Mouse (Mus musculus) retina, postnatal 1 day (tissue): ENCODE measurements at regions not wholly inside any gene's neighbourhood (a gene's known extent, or its start where the extent isn't known, plus 50 kb on each side); places are given as distances from the start of the nearest gene placed in this dataset.

Experiments used
- DNase-seq: peaks from one replicate; pipeline ENCODE4 v3.0.0-alpha.2; 2012

DNA sequence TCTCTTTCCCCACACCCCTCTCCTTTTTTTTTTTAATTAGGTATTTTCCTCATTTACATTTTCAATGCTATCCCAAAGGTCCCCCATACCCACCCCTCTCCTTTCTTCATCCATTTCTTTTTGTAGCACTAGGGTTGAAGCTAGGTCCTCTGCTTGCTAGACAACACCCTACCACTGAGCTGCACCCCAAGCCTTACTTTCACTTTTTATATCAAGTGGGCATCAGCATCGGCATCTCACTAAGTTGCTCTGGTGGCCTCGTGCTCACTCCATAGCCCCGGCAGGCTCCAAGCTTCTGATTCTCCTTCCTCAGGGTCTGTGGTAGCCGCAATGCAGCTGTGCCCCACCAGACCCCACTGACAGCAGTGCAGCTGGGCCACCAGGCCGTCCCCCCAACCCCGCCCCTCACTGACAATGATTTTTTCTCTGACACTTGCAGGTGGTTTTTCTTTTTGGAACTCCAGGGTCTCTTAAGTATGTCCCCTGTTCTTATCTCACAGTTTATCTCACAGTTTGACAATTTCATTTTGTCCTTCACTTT, 77.5 kb downstream of the Nufip1 start:
- DNase-seq: no peak

DNA sequence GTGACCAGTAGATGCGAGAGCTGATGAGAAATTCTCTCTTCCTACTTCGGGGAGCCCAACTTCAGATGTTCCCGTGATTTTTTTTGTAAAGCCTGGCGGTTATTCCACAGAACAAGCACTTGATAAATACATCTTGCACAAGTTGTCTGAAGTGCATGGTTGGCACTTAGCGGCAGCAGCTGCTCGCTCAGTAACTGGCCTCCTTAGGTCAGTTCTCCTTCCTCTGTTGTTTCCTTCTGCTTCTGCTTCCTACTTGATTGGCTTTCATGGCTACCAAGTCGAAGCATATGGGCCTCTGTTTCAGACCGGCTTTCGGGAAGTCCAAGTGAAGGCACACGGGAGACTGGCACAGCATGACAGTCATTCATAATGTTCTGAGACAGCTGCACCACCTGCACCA, 84.6 kb downstream of the Nufip1 start:
- DNase-seq: no peak

DNA sequence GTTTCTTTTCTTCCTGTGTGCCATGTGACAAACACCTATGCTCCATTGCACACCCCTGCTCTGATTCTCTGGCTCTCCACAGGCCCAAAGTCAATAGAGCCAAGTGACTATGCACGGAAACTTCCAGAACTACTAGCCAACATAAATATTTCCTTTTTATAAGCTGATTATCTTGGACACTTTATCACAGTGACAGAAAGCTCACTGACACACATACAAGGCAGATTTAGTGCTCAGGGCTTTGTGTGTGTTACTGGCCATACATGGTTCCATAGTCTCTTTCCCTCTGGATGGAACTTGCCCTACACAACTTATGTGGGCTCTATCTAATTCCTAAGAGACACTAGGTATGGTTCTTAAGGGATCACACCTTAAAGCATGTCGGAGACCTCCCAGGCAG, 86.7 kb downstream of the Nufip1 start:
- DNase-seq: no peak

DNA sequence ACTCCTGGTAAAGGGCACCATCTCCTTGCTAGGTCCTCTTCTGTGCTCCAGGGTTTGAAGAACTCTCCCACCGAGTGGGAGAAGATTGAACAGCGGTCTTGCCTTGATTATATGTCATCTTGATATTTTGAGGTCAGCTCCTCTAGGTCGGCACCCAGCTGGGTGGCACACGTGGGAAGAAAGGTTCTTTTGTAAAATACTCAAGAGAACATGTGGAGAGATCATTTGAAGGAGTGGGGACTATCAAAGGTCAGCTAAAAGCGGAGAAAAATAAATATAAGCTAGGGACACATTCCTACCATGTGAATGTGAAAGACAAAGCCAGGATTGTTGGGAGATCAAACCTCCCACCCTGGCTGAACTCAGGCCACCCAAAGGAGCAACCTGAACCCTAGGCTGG, 87.7 kb downstream of the Nufip1 start:
- no peak for DNase-seq

DNA sequence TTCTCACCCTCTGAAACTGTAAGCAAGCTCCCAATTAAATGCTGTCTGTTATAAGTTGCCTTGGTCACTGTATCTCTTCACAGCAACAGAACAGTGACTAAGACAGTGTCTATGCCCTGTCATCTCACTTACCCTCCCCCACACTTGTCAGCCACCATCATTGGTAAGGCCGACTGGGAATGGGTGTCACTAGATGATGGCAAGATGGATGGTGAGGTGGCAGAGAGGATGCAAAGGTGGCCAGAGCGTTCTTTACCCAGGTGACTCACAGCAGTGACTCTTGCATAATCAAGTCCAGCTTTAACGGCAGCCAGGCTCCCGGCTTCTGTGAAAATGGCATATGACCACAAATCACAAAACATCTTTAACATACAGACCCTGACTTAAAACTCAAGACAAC, 91.9 kb downstream of the Nufip1 start:
- no peak for DNase-seq

DNA sequence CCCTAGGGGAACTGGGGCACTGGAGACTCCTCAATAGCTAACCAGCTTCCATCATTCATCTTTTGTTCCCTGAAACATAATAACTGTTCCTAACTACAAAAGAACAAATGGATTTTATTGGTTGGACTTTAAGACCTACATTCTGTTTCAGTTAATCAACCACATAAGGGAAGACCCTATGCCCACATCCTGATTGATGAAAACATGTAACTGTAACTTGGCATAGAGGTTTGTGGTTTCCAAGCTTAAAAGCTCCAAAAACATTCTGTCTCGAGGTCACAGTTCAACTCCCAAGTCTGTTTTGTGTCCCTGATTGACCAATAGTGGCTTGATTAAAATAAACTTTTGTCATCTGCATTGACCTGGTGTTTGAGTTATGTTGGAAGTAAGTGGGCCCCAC, 92.4 kb downstream of the Nufip1 start:
- no peak for DNase-seq

DNA sequence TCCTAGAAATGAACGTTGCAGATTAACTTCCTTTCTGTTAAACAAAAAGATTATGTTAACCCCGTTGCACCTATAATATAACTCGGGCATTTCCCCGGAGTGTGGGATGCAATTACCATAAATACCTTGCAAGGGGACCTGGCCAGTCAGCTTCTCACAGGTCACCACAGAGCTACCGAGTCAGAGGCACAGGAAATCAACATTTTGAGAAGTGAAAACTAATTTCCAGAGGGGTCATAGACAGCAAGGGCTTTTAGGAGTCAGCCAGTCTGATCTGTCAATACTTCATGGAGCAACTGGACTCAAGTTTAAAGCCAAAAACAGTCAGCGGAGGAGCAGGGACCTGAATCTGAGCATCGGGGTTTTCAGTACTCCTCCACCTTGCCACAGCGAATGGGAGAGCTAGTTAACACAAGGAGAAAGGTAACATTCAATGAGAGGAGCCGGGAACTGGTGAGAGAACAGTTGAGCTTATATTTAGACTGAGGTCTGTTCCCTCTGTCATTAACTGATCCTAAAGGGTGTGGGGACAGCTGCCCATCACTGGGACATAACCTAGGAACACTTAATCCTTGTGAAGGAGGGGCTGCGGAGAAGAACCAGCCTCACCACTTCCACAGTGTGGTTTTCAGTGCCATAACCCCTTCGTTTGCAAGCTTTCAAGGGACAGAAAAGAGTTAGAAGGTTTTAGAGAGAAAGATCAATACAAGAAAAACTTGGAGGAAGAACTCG, 105.9 kb downstream of the Nufip1 start:
- no peak for DNase-seq

DNA sequence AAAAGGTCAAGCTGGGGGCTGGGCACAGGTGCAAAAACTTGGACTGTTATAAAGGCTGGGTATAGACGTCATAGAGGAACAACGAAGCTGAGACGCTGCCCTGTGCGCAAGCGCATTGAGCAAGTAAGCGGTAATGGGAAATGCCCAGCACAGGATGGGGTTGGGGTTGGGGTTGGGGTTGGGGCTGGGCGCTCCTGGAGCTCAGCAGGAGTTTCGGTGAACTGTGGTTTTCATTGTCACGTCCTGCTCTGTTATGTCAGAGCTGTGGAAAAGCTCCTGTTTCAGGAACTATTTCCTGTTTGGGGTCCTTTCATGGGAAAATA, 106.4 kb downstream of the Nufip1 start:
- DNase-seq: no peak

DNA sequence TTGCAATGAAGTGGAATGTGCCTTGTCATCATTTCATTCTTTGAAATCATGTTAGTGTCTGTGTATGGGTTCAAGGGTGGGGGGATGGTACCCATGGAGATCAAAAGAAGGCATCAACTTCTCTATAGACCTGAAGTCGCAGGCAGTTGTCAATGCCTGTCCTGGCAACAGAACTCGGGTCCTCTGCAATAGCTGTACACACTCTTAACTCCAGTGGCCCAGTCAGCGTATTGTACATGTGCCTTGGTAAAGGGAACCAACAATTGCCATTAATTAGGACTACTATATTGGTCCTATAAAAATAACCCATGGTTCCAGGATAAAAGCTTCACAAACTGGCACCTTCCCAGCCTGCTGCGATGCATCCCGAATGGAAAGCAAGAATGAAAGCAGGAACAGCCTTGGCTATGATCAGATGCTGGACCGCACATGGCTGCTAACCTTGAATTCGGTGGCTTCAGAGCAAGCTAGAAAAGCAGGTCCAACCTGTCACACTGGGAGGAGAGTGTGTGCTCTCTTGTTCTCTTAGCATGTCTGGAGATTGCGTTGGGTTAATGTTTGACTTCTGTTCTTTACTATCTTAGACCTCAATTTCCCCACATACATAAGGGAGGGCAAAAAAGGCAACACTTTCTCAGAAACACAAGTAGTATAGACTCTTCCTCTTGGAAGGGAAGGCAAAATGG, 107.0 kb downstream of the Nufip1 start:
- no peak for DNase-seq

DNA sequence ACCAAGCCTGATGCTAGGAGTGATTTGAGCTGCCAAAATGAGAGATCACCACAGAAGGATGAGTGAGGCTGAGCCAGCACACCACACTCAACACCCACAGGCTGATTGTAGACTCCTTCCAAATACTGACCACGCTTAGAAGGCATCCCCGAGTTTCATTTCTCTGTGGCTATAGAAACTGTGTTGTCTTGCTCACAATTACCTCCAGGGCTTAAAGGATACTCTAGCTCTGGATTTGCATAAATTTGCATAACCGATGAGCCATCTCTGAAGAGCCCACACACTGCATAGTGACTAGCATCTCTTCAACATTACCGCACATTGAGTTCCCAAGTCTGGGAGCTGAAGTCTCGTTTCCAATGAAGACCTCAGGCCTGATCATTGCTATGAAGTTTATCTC, 110.3 kb downstream of the Nufip1 start:
- peak; percentile 55 for DNase-seq

DNA sequence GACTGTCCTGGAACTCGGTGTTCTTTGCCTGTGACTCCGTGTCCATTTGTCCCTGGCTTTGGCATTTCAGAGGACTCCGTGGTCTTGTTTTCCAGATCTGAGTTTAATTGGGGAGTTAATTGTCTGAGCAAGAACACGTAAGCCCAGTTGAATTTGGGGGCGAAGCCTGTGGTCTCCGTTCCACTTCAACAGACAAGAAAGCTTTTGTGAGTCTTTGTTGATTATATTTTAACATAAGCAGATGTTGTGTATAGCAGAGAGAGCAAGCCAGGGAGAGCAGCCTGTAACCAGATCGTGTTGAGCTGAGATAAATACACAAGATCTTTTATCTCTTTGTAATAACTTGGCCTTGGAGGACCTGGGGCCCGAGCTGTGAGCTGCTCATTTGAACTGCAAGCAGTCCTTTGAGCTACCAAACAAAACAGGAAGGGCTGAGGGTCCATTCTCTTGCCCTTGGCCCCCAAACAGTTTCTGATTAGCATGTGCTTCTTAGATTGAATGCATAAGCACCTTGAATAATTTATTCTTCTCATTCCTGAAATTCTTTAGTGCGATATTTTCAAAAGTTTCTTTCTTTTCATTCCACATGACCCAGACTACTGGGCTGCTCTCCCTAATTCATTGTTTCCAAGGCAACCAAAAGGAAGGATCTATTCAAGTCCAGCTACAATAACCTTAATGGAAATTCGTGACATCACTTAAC, 111.1 kb downstream of the Nufip1 start:
- peak; percentile 56 for DNase-seq

DNA sequence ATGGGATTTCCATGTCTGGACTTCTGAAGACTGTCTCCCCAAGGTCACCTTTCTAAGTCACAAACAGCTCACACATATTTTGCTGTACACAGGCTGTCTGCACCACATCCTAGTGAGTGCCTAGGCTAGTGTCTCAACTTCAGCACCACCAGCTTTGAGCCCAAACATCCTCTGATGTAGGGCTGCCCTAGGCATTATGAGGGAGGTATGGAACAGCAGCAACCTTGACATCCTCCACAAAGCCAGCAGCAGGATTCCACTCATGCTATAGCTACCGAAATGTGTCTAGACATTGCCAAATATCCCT, 111.6 kb downstream of the Nufip1 start:
- no peak for DNase-seq

DNA sequence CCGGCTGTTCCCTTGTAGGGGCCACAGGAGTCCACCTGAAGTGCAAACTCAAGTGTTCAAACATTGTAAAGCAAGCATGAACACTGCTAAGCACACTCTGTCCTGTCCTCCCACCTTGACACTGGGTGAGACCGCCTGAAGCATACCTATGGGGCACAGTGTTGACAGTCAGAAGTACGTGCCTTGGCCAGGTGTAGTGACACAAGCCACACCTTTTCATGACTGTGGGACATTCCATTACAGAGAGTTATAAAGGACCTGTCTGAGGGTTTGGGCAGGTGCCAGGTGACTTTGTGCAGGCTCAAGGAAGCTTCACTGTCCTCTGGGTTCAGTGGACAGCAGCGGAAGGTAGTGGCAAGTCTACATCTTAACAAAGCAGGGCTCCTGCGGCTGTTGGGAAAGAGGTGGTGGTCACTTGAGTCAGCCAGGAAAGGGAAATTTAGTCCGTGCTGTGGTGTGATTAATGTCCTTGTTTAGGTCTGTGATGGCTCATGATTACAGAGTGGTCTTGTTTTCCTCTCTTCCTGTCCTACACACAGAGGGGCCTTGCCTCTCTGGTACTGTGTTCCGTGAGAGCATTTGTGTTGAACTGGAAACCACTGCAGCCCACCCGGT, 112.5 kb downstream of the Nufip1 start:
- no peak for DNase-seq

DNA sequence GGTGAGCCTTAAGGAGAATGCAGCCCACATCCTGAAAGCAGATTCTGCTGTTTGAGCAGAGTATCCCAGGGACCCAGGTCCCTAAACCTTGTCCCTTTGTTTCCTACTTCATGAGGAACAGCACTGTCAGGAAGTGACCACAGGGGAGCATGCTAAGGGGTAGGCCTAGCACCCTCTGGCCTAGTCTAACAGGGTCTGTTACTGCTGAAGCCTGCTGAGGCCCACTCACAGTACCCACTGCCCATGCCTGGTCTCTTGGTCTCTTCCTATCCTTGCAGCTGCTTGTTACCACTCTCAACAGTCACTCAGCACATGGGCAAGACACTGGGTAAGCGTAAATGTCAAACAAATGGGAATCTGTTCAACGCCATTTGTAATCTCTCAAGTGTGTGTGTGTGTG, 113.2 kb downstream of the Nufip1 start:
- DNase-seq: no peak

DNA sequence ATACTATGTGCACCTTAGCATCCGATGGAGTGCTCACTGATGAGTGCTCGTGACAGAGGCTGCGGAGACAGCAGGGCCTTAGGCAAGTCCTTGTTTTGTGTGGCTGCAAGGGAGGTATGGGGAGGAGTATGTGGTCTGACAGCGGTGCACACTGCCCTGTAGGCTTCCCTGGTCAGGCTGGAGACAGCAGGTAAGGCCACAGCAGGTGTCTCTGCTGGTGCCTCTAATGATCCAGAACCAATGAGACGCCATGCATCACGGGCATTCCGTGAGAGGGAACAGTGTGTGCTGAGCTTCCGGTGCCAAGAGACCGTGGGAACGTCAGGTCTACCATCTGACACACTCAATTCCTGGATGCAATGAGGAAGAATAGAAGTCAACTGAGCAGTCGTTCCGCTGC, 114.8 kb downstream of the Nufip1 start:
- DNase-seq: no peak

DNA sequence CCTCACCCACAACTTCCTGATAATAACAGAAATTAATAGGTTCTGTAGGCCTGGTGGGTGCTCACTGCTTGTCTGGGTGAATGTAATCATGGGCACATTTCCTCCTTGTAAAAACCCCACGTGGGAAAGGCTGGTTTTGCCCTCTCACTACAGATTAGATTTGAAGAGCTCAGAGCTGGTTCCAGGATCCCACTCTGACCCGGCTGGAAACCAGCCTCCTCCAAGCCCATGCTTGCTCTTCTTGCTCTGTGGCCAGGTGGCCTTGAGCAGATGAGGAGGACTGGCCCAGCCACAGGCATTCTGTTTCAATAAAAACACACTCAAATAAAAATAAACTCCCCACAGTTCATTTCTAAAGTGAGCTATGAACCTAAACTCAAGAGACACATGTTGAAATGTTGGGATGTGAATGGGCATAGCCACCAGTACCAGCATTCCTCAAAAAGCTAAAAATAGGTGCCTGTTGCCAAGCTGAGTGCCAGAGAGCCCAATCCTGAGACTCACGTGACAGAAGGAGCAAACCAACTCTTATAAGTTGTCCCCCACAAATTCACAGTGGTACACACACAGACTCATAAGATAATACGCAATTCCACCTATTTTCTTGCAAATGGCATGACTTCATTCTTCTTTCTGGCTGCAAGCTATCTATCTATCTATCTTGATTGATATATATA, 116.1 kb downstream of the Nufip1 start:
- DNase-seq: no peak

DNA sequence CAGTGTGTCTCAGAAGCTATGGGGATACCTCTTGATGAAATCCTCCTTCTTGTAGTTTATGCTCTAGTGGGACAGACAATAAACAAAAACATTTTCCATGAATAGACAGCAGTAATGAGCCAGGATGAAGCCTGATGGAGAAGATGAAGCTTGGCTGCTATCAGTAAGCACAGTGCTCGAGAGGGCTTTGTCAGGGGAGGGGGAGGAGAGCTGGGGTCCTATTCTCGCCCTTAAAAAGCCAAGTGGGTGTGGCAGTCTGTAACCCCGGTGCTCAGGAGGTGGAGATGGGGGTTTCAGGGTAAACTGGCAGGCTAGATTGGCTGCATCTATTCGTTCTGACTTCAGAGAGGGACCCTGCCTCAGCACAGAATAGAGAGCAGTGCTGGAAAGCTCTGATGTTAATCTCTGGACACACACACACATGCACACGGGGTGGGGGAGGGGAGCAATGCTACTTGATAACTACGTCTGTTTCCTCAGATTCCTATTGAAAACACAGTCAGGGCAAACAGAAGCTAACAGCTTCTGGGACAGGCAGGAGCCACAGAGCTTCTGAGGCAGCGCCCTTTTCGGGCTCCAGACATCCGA, 118.4 kb downstream of the Nufip1 start:
- DNase-seq: no peak

DNA sequence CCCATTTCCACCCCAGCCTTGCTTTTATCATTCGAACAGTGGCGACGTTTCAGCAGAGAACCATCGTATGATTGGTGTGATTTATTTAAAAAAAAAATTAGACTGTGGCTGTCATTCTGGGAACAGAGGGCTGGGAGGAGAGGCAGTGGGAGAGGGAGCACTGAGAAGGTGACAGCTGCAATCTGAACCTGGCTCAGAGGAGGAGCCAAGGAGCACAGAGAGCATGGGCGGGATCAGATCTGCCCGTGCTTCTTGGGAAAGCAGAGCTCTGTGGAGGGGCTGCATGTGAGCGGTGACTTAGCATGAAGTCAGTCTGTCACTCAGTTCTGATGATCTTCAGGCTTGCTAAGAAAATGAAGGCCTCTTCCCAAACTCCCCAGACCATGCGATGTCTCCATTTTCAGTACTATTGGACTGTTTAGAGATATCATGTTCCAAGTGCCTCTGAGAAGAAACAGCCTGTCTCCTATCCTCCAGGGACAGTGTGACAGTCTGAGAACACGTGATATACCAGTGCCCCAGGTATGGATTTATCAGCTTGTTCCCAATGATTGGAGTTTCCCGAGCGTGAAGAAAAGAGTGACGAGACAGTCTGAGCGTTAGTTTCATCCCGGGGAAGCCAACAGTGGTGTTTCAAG, 129.3 kb downstream of the Nufip1 start:
- DNase-seq: no peak

DNA sequence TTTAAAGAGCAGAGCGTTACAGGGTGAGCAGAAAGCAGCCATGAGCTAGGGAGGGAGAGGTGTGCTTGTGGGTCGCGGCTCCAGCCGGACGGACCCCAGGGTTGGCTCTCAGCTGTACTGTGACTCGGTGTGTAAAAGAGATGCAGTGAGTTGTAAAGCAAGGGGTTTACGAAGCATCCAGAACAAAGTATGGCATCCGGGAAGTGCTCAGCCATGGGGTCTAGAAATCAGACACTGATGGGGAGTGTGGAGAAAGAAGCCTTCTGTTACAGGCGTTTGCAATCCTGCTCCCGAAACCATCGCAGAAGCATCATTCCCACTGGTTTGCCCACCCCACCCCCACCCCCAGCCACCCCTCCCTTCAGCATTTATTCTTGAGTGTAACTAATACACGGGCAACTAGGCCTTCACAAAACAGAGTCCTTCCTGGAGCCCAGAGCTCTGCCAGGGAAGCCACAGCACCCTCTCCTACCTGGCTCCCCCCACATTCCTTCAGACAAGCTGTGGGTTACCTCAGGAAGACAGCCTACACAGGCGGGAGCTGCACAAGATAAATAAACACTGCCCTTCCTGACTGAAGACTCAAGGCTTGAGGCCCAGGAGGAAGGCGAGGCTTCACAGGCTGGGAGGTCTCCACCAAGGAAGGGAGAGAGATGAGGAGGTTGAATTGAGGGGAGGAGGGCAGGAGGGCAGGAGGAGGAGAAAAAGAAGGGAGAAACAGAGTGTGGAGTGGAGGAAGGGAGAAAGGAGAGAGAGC, 133.1 kb downstream of the Nufip1 start:
- DNase-seq: no peak

DNA sequence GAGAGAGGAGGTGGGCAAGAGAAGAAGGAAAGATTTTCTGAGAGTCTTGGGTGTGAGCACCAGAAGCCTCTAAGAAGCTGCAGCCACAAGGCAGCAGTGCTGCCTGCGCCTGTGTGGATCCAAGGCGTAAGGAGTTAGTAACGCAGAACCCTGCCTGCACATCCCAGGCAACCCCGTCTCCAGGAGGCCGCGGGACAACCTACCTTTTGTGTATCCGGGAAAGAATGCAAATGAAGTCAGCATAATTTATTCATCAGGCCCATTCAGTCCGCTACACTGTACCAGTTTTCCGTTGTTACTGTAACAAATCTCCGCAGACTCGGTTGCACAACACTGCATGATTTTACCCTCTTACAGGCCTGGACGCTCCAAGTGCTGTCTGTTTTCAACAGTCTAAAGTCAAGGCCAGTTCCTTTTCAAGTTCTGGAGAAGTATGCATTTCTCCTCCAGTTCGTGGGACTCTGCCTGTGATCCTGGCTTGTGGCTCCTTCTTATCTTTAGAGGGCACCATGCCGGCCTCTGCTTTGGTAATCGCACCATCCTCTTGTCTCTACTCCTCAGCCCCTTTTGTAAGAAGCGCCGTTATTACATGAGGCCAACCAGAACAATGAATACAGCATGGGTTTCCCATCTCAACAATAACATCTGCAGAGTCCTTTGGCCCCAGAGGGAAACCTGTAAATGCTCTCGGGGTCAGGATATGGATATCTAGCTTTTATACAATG, 133.8 kb downstream of the Nufip1 start:
- DNase-seq: peak; percentile 36

DNA sequence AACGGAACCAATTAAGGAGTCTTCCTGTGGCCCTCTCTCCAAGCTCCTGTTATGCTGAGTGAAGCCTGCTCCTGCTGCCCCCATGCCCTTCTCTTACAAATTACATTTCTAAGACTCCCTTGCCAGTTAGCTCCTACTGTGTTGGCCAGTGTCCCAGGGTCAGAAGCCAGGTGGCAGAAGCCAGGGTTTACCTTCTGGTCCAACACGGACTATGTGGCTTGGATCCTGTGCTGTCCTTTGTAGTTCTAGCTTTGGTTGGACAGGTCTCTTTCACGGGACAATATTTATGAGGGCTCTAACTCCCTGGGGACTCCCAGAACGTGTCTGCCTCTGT, 134.3 kb downstream of the Nufip1 start:
- DNase-seq: no peak
